Mouse (Mus musculus): ENCODE measurements around the gene Rbm28.

GRCm38 (mm10) chr6:29195846-29196698 lies 31.3 kb upstream of the Rbm28 start:
- no peak for TF ChIP-seq CTCF (IDR thresholded peaks at IDR 0.05; ENCODE audit: borderline replicate concordance, extremely low read depth, insufficient read depth, insufficient read length)
- TF ChIP-seq POLR2A (IDR thresholded peaks at IDR 0.05; ENCODE audit: borderline replicate concordance, extremely low read depth, insufficient read depth, insufficient read length, poor library complexity, severe bottlenecking), result no peak
